Mouse (Mus musculus): ENCODE results near the gene Fat3.

GRCm38 (mm10) chr9:15971393-15971792 lies 529.7 kb downstream of the Fat3 start:
- TF ChIP-seq CTCF (IDR thresholded peaks at IDR 0.05; ENCODE audit: low read depth), result no peak
- no peak for TF ChIP-seq EP300 (optimal IDR thresholded peaks at IDR 0.05)
